Mouse (Mus musculus): ENCODE measurements around the gene D6Wsu163e. TPM values are rescaled to one million over a fixed set of nuclear protein-coding genes. Genes with fewer than 3 reads are reported as not detected.

D6Wsu163e gene
- polyA plus RNA-seq, 1 experiment from 2014 or later: 15.2 TPM

GRCm38 (mm10) chr6:126938853-126939486, 792 bp upstream of the D6Wsu163e start:
- Histone ChIP-seq H3K4me1 (ENCODE audit: control insufficient read depth, insufficient read depth, low read length) (peaks cover 14% of the 10 kb centered on the region), H3K9ac (ENCODE audit: low read depth, low read length) (peak overlapping the region; percentile 72), H3K27me3 (replicated peaks; ENCODE audit: control insufficient read depth, insufficient read depth, low read length) (no peaks in the 10 kb centered on the region), H3K4me3 (ENCODE audit: low read depth, low read length) (peak overlapping the region; percentile 62), H3K4me2 (ENCODE audit: low read depth, low read length) (peak overlapping the region; percentile 86), H3K9me3 (ENCODE audit: control insufficient read depth, low read length) (no peaks in the 10 kb centered on the region), H3K27ac (replicated peaks; ENCODE audit: low read depth, low read length) (no peak overlapping the region), H3K36me3 (ENCODE audit: control insufficient read depth, insufficient read depth, low read length) (peaks cover 19% of the 10 kb centered on the region)
- WGBS: 1% methylated on average over 23 of the region's 31 CpGs
- no peak for DNase-seq (ENCODE audit: low spot score)
- no peak; the same call in none of the 2 replicates for ATAC-seq (ENCODE audit: low read depth)

- Histone ChIP-seq H3K36me3 (ENCODE audit: control insufficient read depth, insufficient read depth, low read length) (peaks cover 19% of the 10 kb centered on the region; the same call in 1 of the 2 replicates), H3K4me1 (ENCODE audit: control insufficient read depth, insufficient read depth, low read length) (peaks cover 14% of the 10 kb centered on the region), H3K4me3 (ENCODE audit: low read depth, low read length) (peak overlapping the region; percentile 62), H3K9ac (ENCODE audit: low read depth, low read length) (peak overlapping the region; percentile 61), H3K27me3 (replicated peaks; ENCODE audit: control insufficient read depth, insufficient read depth, low read length) (no peaks in the 10 kb centered on the region), H3K27ac (replicated peaks; ENCODE audit: low read depth, low read length) (no peak overlapping the region), H3K9me3 (ENCODE audit: control insufficient read depth, low read length) (no peaks in the 10 kb centered on the region), H3K4me2 (ENCODE audit: low read depth, low read length) (peak overlapping the region; percentile 86)
- 2% methylated on average over 5 of the region's 5 CpGs for WGBS
- ATAC-seq (ENCODE audit: low read depth) (no peak), DNase-seq (ENCODE audit: low spot score) (no peak)
These were observed 689 bp downstream of the D6Wsu163e start for GRCm38 (mm10) chr6:126940451-126940850.

- ATAC-seq (ENCODE audit: low read depth) (no peak), DNase-seq (ENCODE audit: low spot score) (no peak)
- H3K27me3 ChIP-seq (replicated peaks; ENCODE audit: control insufficient read depth, insufficient read depth, low read length): no peaks in the 10 kb centered on the region
- peaks cover 47% of the 10 kb centered on the region for H3K36me3 ChIP-seq (ENCODE audit: control insufficient read depth, insufficient read depth, low read length)
- WGBS: 90% methylated on average over 4 of the region's 4 CpGs
- H3K4me3 ChIP-seq (ENCODE audit: low read depth, low read length): no peak overlapping the region
- no peak overlapping the region for H3K27ac ChIP-seq (replicated peaks; ENCODE audit: low read depth, low read length)
- H3K9me3 ChIP-seq (ENCODE audit: control insufficient read depth, low read length): no peaks in the 10 kb centered on the region
- no peak overlapping the region for H3K4me2 ChIP-seq (ENCODE audit: low read depth, low read length)
- no peak overlapping the region for H3K9ac ChIP-seq (ENCODE audit: low read depth, low read length)
- no peaks in the 10 kb centered on the region for H3K4me1 ChIP-seq (ENCODE audit: control insufficient read depth, insufficient read depth, low read length)
These were observed 8.6 kb downstream of the D6Wsu163e start for GRCm38 (mm10) chr6:126948336-126948735.

GRCm38 (mm10) chr6:126955734-126956133, 16.0 kb downstream of the D6Wsu163e start:
- H3K4me2 ChIP-seq (ENCODE audit: low read depth, low read length): no peak overlapping the region
- no peaks in the 10 kb centered on the region for H3K9me3 ChIP-seq (ENCODE audit: control insufficient read depth, low read length)
- DNase-seq (ENCODE audit: low spot score) (peak; percentile 85), ATAC-seq (ENCODE audit: low read depth) (no peak)
- H3K36me3 ChIP-seq (ENCODE audit: control insufficient read depth, insufficient read depth, low read length): peaks cover 40% of the 10 kb centered on the region; the same call in 1 of the 2 replicates
- H3K27me3 ChIP-seq (replicated peaks; ENCODE audit: control insufficient read depth, insufficient read depth, low read length): no peaks in the 10 kb centered on the region
- no peak overlapping the region for H3K27ac ChIP-seq (replicated peaks; ENCODE audit: low read depth, low read length)
- H3K4me3 ChIP-seq (ENCODE audit: low read depth, low read length): no peak overlapping the region
- no peak overlapping the region for H3K9ac ChIP-seq (ENCODE audit: low read depth, low read length)
- H3K4me1 ChIP-seq (ENCODE audit: control insufficient read depth, insufficient read depth, low read length): no peaks in the 10 kb centered on the region
- 8% methylated on average over 10 of the region's 10 CpGs for WGBS

- H3K9me3 ChIP-seq (ENCODE audit: control insufficient read depth, low read length): no peaks in the 10 kb centered on the region
- ATAC-seq (ENCODE audit: low read depth) (no peak), DNase-seq (ENCODE audit: low spot score) (no peak)
- 80% methylated on average over 8 of the region's 8 CpGs for WGBS
- no peak overlapping the region for H3K4me3 ChIP-seq (ENCODE audit: low read depth, low read length)
- H3K27ac ChIP-seq (replicated peaks; ENCODE audit: low read depth, low read length): no peak overlapping the region
- no peaks in the 10 kb centered on the region for H3K4me1 ChIP-seq (ENCODE audit: control insufficient read depth, insufficient read depth, low read length)
- H3K36me3 ChIP-seq (ENCODE audit: control insufficient read depth, insufficient read depth, low read length): peaks cover 25% of the 10 kb centered on the region; the same call in 1 of the 2 replicates
- H3K27me3 ChIP-seq (replicated peaks; ENCODE audit: control insufficient read depth, insufficient read depth, low read length): no peaks in the 10 kb centered on the region
- no peak overlapping the region for H3K9ac ChIP-seq (ENCODE audit: low read depth, low read length)
- H3K4me2 ChIP-seq (ENCODE audit: low read depth, low read length): no peak overlapping the region
These were observed 21.7 kb downstream of the D6Wsu163e start for GRCm38 (mm10) chr6:126961371-126962018.

GRCm38 (mm10) chr6:126962709-126963108, 22.9 kb downstream of the D6Wsu163e start:
- Histone ChIP-seq H3K36me3 (ENCODE audit: control insufficient read depth, insufficient read depth, low read length) (peaks cover 16% of the 10 kb centered on the region; the same call in 1 of the 2 replicates), H3K27me3 (replicated peaks; ENCODE audit: control insufficient read depth, insufficient read depth, low read length) (no peaks in the 10 kb centered on the region), H3K27ac (replicated peaks; ENCODE audit: low read depth, low read length) (no peak overlapping the region), H3K4me1 (ENCODE audit: control insufficient read depth, insufficient read depth, low read length) (no peaks in the 10 kb centered on the region), H3K9me3 (ENCODE audit: control insufficient read depth, low read length) (no peaks in the 10 kb centered on the region), H3K4me3 (ENCODE audit: low read depth, low read length) (no peak overlapping the region), H3K9ac (ENCODE audit: low read depth, low read length) (no peak overlapping the region), H3K4me2 (ENCODE audit: low read depth, low read length) (no peak overlapping the region)
- DNase-seq (ENCODE audit: low spot score) (no peak), ATAC-seq (ENCODE audit: low read depth) (no peak)
- WGBS: 80% methylated on average over 5 of the region's 5 CpGs

- Histone ChIP-seq H3K9me3 (ENCODE audit: control insufficient read depth, low read length) (no peaks in the 10 kb centered on the region), H3K4me3 (ENCODE audit: low read depth, low read length) (no peak overlapping the region), H3K4me2 (ENCODE audit: low read depth, low read length) (no peak overlapping the region), H3K36me3 (ENCODE audit: control insufficient read depth, insufficient read depth, low read length) (peaks cover 15% of the 10 kb centered on the region; the same call in 1 of the 2 replicates), H3K4me1 (ENCODE audit: control insufficient read depth, insufficient read depth, low read length) (no peaks in the 10 kb centered on the region), H3K27me3 (replicated peaks; ENCODE audit: control insufficient read depth, insufficient read depth, low read length) (no peaks in the 10 kb centered on the region), H3K27ac (replicated peaks; ENCODE audit: low read depth, low read length) (no peak overlapping the region), H3K9ac (ENCODE audit: low read depth, low read length) (no peak overlapping the region)
- DNase-seq (ENCODE audit: low spot score): no peak
- 60% methylated on average over 9 of the region's 9 CpGs for WGBS
- ATAC-seq (ENCODE audit: low read depth): peak; percentile 37; the same call in 1 of the 2 replicates
These were observed 23.7 kb downstream of the D6Wsu163e start for GRCm38 (mm10) chr6:126963426-126963825.

- no peak for ATAC-seq (ENCODE audit: low read depth)
- 84% methylated on average over 14 of the region's 14 CpGs for WGBS
These were observed 26.7 kb downstream of the D6Wsu163e start for GRCm38 (mm10) chr6:126966241-126967026.

More at GRCm38 (mm10) chr6:126966241-126967026, 26.7 kb downstream of the D6Wsu163e start:
- Histone ChIP-seq H3K27me3 (replicated peaks; ENCODE audit: control insufficient read depth, insufficient read depth, low read length) (no peaks in the 10 kb centered on the region), H3K4me1 (ENCODE audit: control insufficient read depth, insufficient read depth, low read length) (no peaks in the 10 kb centered on the region), H3K27ac (replicated peaks; ENCODE audit: low read depth, low read length) (no peak overlapping the region), H3K4me2 (ENCODE audit: low read depth, low read length) (no peak overlapping the region), H3K9ac (ENCODE audit: low read depth, low read length) (no peak overlapping the region), H3K4me3 (ENCODE audit: low read depth, low read length) (no peak overlapping the region), H3K36me3 (ENCODE audit: control insufficient read depth, insufficient read depth, low read length) (peaks cover 16% of the 10 kb centered on the region; the same call in 1 of the 2 replicates), H3K9me3 (ENCODE audit: control insufficient read depth, low read length) (no peaks in the 10 kb centered on the region)
- no peak for DNase-seq (ENCODE audit: low spot score)
